Mouse (Mus musculus): ENCODE results near the gene Cct2. TPM values are rescaled to one million over a fixed set of nuclear protein-coding genes. Genes with fewer than 3 reads are reported as not detected.
A peak's percentile ranks its signal among the peaks of the same experiment; 100 is the strongest.

Gene Cct2
- polyA plus RNA-seq, 1 experiment from 2014 or later: 257 TPM

- Histone ChIP-seq H3K27me3 (peaks cover 6% of the 10 kb centered on the region; the same call in 1 of the 2 replicates), H3K4me2 (replicated peaks) (peak overlapping the region; percentile 7; the same call in 1 of the 2 replicates), H3K9me3 (no peaks in the 10 kb centered on the region), H3K9ac (no peak overlapping the region), H3K4me3 (no peak overlapping the region), H3K27ac (no peak overlapping the region), H3K4me1 (peaks cover 17% of the 10 kb centered on the region), H3K36me3 (no peaks in the 10 kb centered on the region)
- 10% methylated on average over 21 of the region's 21 CpGs for WGBS
- peak; percentile 82; the same call in 1 of the 2 replicates for ATAC-seq (ENCODE audit: insufficient number of reproducible peaks, insufficient read depth, low FRiP score, low TSS enrichment)
Observed at GRCm38 (mm10) chr10:117021020-117021754, 42.4 kb downstream of the Cct2 start.

GRCm38 (mm10) chr10:117018281-117018840 is 45.3 kb downstream of the Cct2 start:
- H3K36me3 ChIP-seq: no peaks in the 10 kb centered on the region
- H3K27ac ChIP-seq: no peak overlapping the region

GRCm38 (mm10) chr10:117014565-117014964 is 49.0 kb downstream of the Cct2 start:
- Histone ChIP-seq H3K36me3 (no peaks in the 10 kb centered on the region), H3K4me3 (no peak overlapping the region), H3K27me3 (no peaks in the 10 kb centered on the region), H3K27ac (no peak overlapping the region), H3K9me3 (no peaks in the 10 kb centered on the region), H3K4me2 (replicated peaks) (no peak overlapping the region), H3K9ac (no peak overlapping the region), H3K4me1 (no peaks in the 10 kb centered on the region)
- no peak for ATAC-seq (ENCODE audit: insufficient number of reproducible peaks, insufficient read depth, low FRiP score, low TSS enrichment)
- 85% methylated on average over 5 of the region's 5 CpGs for WGBS

More at GRCm38 (mm10) chr10:117018281-117018840, 45.3 kb downstream of the Cct2 start:
- no peak overlapping the region for H3K9ac ChIP-seq
- peaks cover 13% of the 10 kb centered on the region for H3K4me1 ChIP-seq
- H3K4me3 ChIP-seq: no peak overlapping the region
- no peak overlapping the region for H3K4me2 ChIP-seq (replicated peaks)
- WGBS: 47% methylated on average over 7 of the region's 7 CpGs
- peaks cover 3% of the 10 kb centered on the region; the same call in 1 of the 2 replicates for H3K27me3 ChIP-seq
- no peaks in the 10 kb centered on the region for H3K9me3 ChIP-seq
- no peak for ATAC-seq (ENCODE audit: insufficient number of reproducible peaks, insufficient read depth, low FRiP score, low TSS enrichment)

- no peak overlapping the region for H3K9ac ChIP-seq
- 29% methylated on average over 12 of the region's 12 CpGs for WGBS
- H3K4me2 ChIP-seq (replicated peaks): no peak overlapping the region
- H3K9me3 ChIP-seq: no peaks in the 10 kb centered on the region
- H3K4me3 ChIP-seq: no peak overlapping the region
- no peaks in the 10 kb centered on the region for H3K27me3 ChIP-seq
- H3K4me1 ChIP-seq: no peaks in the 10 kb centered on the region
- H3K27ac ChIP-seq: no peak overlapping the region
- ATAC-seq (ENCODE audit: insufficient number of reproducible peaks, insufficient read depth, low FRiP score, low TSS enrichment): no peak; the same call in 1 of the 2 replicates
- H3K36me3 ChIP-seq: no peaks in the 10 kb centered on the region
Observed at GRCm38 (mm10) chr10:117013689-117014390, 49.8 kb downstream of the Cct2 start.

GRCm38 (mm10) chr10:117011047-117011446 is 52.6 kb downstream of the Cct2 start:
- H3K36me3 ChIP-seq: no peaks in the 10 kb centered on the region
- H3K27me3 ChIP-seq: no peaks in the 10 kb centered on the region
- no peak overlapping the region for H3K27ac ChIP-seq
- no peaks in the 10 kb centered on the region for H3K9me3 ChIP-seq
- no peak overlapping the region for H3K4me3 ChIP-seq
- H3K4me2 ChIP-seq (replicated peaks): no peak overlapping the region
- WGBS: 40% methylated on average over 8 of the region's 8 CpGs
- no peak overlapping the region for H3K9ac ChIP-seq
- no peaks in the 10 kb centered on the region for H3K4me1 ChIP-seq
- ATAC-seq (ENCODE audit: insufficient number of reproducible peaks, insufficient read depth, low FRiP score, low TSS enrichment): no peak

- Histone ChIP-seq H3K4me2 (replicated peaks) (no peak overlapping the region), H3K4me1 (no peaks in the 10 kb centered on the region), H3K9ac (no peak overlapping the region), H3K27ac (no peak overlapping the region), H3K9me3 (no peaks in the 10 kb centered on the region), H3K27me3 (no peaks in the 10 kb centered on the region), H3K36me3 (no peaks in the 10 kb centered on the region), H3K4me3 (no peak overlapping the region)
- WGBS: 77% methylated on average over 6 of the region's 6 CpGs
- ATAC-seq (ENCODE audit: insufficient number of reproducible peaks, insufficient read depth, low FRiP score, low TSS enrichment): no peak
Observed at GRCm38 (mm10) chr10:117009691-117010090, 53.9 kb downstream of the Cct2 start.

GRCm38 (mm10) chr10:117005707-117006464 is 57.7 kb downstream of the Cct2 start:
- WGBS: 65% methylated on average over 12 of the region's 12 CpGs
- no peaks in the 10 kb centered on the region for H3K4me1 ChIP-seq
- no peak overlapping the region for H3K4me2 ChIP-seq (replicated peaks)
- H3K9me3 ChIP-seq: no peaks in the 10 kb centered on the region
- no peaks in the 10 kb centered on the region for H3K36me3 ChIP-seq
- H3K27me3 ChIP-seq: no peaks in the 10 kb centered on the region
- no peak for ATAC-seq (ENCODE audit: insufficient number of reproducible peaks, insufficient read depth, low FRiP score, low TSS enrichment)
- H3K27ac ChIP-seq: no peak overlapping the region
- H3K9ac ChIP-seq: no peak overlapping the region
- no peak overlapping the region for H3K4me3 ChIP-seq

GRCm38 (mm10) chr10:117004695-117005094 is 58.9 kb downstream of the Cct2 start:
- Histone ChIP-seq H3K27ac (no peak overlapping the region), H3K9me3 (no peaks in the 10 kb centered on the region), H3K4me1 (no peaks in the 10 kb centered on the region), H3K4me2 (replicated peaks) (no peak overlapping the region), H3K36me3 (no peaks in the 10 kb centered on the region), H3K27me3 (no peaks in the 10 kb centered on the region), H3K9ac (no peak overlapping the region), H3K4me3 (no peak overlapping the region)
- ATAC-seq (ENCODE audit: insufficient number of reproducible peaks, insufficient read depth, low FRiP score, low TSS enrichment): no peak
- 70% methylated on average over 5 of the region's 5 CpGs for WGBS

Other genes with a start within 250 kb of the Cct2 start
- 0.18 TPM in 2 replicates for gene Myrfl, start 166.9 kb downstream of the Cct2 start, polyA plus RNA-seq (2016; fragmentation: Nextera tagmentation; extraction: Ambion mirVana)
- gene Rab3ip, start 113.0 kb downstream of the Cct2 start, polyA plus RNA-seq (2016; fragmentation: Nextera tagmentation; extraction: Ambion mirVana): 36.8 TPM in 2 replicates
- gene Gm10271, start 91.2 kb downstream of the Cct2 start, polyA plus RNA-seq (2016; fragmentation: Nextera tagmentation; extraction: Ambion mirVana): not detected in 2 replicates
- gene Best3, start 77.5 kb downstream of the Cct2 start, polyA plus RNA-seq (2016; fragmentation: Nextera tagmentation; extraction: Ambion mirVana): 0.56 and 0.59 TPM in 2 replicates
- not detected in 2 replicates for gene Lrrc10, start 18.5 kb downstream of the Cct2 start, polyA plus RNA-seq (2016; fragmentation: Nextera tagmentation; extraction: Ambion mirVana)
- gene Frs2, start 84.7 kb upstream of the Cct2 start, polyA plus RNA-seq (2016; fragmentation: Nextera tagmentation; extraction: Ambion mirVana): 22.8 and 24.4 TPM in 2 replicates
- 95.8 and 96.7 TPM in 2 replicates for gene Yeats4, start 160.7 kb upstream of the Cct2 start, polyA plus RNA-seq (2016; fragmentation: Nextera tagmentation; extraction: Ambion mirVana)
- not detected in 2 replicates for gene 9530003J23Rik, start 174.9 kb upstream of the Cct2 start, polyA plus RNA-seq (2016; fragmentation: Nextera tagmentation; extraction: Ambion mirVana)
- gene Lyz2, start 218.5 kb upstream of the Cct2 start, polyA plus RNA-seq (2016; fragmentation: Nextera tagmentation; extraction: Ambion mirVana): 19.5 and 19.6 TPM in 2 replicates
- not detected in 2 replicates for gene Lyz1, start 229.1 kb upstream of the Cct2 start, polyA plus RNA-seq (2016; fragmentation: Nextera tagmentation; extraction: Ambion mirVana)